Mouse (Mus musculus): ENCODE results near the gene Isy1. TPM values are rescaled to one million over a fixed set of nuclear protein-coding genes. Genes with fewer than 3 reads are reported as not detected.

Gene Isy1
- polyA plus RNA-seq, 1 experiment from 2014 or later = 57.3 TPM

DNA sequence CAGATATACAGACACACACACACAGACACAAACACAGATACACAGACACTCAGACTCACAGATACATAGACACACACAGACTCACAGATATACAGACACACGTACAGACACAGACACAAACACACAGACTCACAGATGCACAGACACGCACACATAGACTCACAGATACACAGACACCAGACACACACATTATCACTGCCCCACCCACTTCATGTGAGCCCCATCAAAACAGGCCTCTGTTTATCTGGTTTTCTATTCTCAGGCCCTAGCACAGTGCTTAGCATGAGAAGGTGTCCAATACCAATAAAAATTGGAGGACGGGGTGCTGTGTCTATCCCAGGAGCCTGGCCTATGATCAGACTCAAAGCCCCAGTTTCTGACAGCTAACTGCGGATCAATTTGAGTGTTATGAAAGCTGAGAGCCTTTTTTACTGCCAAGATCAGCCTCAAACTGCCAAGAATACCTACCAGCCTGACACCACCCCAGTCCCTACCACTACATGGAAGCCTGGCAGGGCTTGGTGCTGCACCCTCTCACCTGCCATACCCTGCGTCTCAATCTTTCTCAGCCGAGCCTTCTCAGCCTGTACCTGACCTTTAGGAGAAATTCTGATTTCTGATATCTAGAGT, 42.2 kb downstream of the Isy1 start:
- Histone ChIP-seq H3K27me3 (no peaks in the 10 kb centered on the region), H3K9ac (no peak overlapping the region), H3K9me3 (replicated peaks) (no peaks in the 10 kb centered on the region), H3K27ac (no peak overlapping the region), H3K4me1 (peaks cover 11% of the 10 kb centered on the region), H3K4me3 (replicated peaks) (no peak overlapping the region), H3K4me2 (no peak overlapping the region), H3K36me3 (peaks cover 21% of the 10 kb centered on the region)
- ATAC-seq (replicated peaks; ENCODE audit: low FRiP score) = peak; percentile 59; the same call in 1 of the 2 replicates
- WGBS = 86% methylated on average over 6 of the region's 6 CpGs

GRCm38 (mm10) chr6:87795385-87796150, 43.0 kb downstream of the Isy1 start:
- H3K4me1 ChIP-seq = peaks cover 16% of the 10 kb centered on the region
- 81% methylated on average over 6 of the region's 6 CpGs for WGBS
- peaks cover 21% of the 10 kb centered on the region for H3K36me3 ChIP-seq
- no peaks in the 10 kb centered on the region for H3K27me3 ChIP-seq
- H3K4me2 ChIP-seq = no peak overlapping the region
- H3K9ac ChIP-seq = no peak overlapping the region
- H3K27ac ChIP-seq = no peak overlapping the region
- H3K9me3 ChIP-seq (replicated peaks) = no peaks in the 10 kb centered on the region
- no peak overlapping the region for H3K4me3 ChIP-seq (replicated peaks)
- no peak for ATAC-seq (replicated peaks; ENCODE audit: low FRiP score)

- Histone ChIP-seq H3K4me2 (no peak overlapping the region), H3K9ac (no peak overlapping the region), H3K27me3 (no peaks in the 10 kb centered on the region), H3K4me3 (replicated peaks) (no peak overlapping the region), H3K27ac (no peak overlapping the region), H3K36me3 (peaks cover 21% of the 10 kb centered on the region), H3K4me1 (peaks cover 32% of the 10 kb centered on the region), H3K9me3 (replicated peaks) (no peaks in the 10 kb centered on the region)
- no peak for ATAC-seq (replicated peaks; ENCODE audit: low FRiP score)
- 93% methylated on average over 10 of the region's 10 CpGs for WGBS
Measured at GRCm38 (mm10) chr6:87793821-87794510, 44.6 kb downstream of the Isy1 start.

DNA sequence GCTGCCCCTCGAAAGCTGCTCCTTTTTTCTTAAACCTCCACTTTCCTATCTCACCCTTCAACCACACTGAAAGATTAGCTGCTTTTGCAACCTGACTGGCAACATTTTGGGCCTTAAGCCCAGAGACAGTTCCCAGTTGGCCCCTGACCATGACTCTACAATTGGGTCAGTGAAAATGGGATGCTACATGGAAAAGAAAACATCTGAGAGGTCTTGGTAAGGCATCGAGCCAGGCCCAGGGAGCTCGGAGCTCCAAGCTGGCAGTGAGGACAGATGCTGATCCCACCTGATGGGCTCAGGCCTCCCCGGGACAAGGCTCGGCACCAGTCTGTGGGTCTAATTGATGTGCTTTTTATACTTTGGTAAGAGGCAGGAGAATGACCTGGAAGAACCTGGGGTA, 46.8 kb downstream of the Isy1 start:
- Histone ChIP-seq H3K4me1 (peaks cover 21% of the 10 kb centered on the region), H3K9me3 (replicated peaks) (no peaks in the 10 kb centered on the region), H3K9ac (no peak overlapping the region), H3K36me3 (peaks cover 21% of the 10 kb centered on the region), H3K4me2 (no peak overlapping the region), H3K27ac (no peak overlapping the region), H3K27me3 (no peaks in the 10 kb centered on the region), H3K4me3 (replicated peaks) (no peak overlapping the region)
- no peak for ATAC-seq (replicated peaks; ENCODE audit: low FRiP score)
- WGBS = 96% methylated on average over 5 of the region's 5 CpGs

DNA sequence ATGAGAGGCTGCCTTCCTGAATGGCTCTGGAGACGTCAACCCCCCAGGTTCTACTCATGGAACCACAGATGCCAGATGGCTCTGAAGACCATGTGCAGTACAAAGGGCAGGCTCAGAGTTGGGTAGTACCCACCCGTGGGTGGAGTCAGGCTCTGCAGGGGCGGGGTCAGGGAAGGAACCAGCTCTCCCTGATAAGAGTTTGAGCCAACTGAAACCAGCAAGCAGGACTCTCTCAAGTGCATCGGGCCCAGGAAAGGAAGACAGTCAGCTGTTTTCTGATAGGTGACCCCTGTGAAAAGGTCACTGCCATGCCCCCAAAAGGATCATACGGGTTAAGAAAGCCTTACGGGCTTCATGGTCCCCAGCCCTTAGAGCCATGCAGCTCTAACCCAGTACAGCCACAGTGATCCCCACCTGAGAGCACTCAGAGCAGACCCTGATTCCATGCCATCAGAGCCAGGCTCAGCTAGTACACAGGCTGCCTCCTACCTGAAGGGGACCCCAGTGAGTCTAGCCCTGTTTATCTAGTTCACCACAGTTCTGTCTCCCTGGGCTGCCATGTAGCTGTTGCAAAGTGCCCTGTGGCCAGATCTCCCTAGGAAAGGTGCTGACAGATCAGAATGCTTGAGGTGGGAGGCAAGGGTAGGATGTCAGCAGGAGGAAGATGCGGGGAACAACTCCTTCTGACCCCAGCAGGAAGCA, 47.7 kb downstream of the Isy1 start:
- WGBS = 68% methylated on average over 7 of the region's 7 CpGs
- Histone ChIP-seq H3K27me3 (no peaks in the 10 kb centered on the region), H3K27ac (no peak overlapping the region), H3K4me1 (peaks cover 21% of the 10 kb centered on the region), H3K4me2 (no peak overlapping the region), H3K4me3 (replicated peaks) (no peak overlapping the region), H3K36me3 (peaks cover 21% of the 10 kb centered on the region), H3K9ac (no peak overlapping the region), H3K9me3 (replicated peaks) (no peaks in the 10 kb centered on the region)
- ATAC-seq (replicated peaks; ENCODE audit: low FRiP score) = no peak; the same call in 1 of the 2 replicates

GRCm38 (mm10) chr6:87789791-87790190, 48.8 kb downstream of the Isy1 start:
- no peak overlapping the region for H3K4me3 ChIP-seq (replicated peaks)
- 67% methylated on average over 6 of the region's 6 CpGs for WGBS
- H3K9ac ChIP-seq = 0 out of 2 replicates have a peak overlapping the region, but pooled peaks have one; percentile 23
- no peaks in the 10 kb centered on the region for H3K27me3 ChIP-seq
- H3K9me3 ChIP-seq (replicated peaks) = no peaks in the 10 kb centered on the region
- no peak overlapping the region for H3K4me2 ChIP-seq
- H3K36me3 ChIP-seq = peaks cover 21% of the 10 kb centered on the region
- peak overlapping the region; percentile 45 for H3K27ac ChIP-seq
- 0 out of 2 replicates have a peak, but pooled peaks have one; percentile 3 for ATAC-seq (replicated peaks; ENCODE audit: low FRiP score)
- H3K4me1 ChIP-seq = peaks cover 21% of the 10 kb centered on the region

- peak; percentile 71 for ATAC-seq (replicated peaks; ENCODE audit: low FRiP score)
- Histone ChIP-seq H3K9me3 (replicated peaks) (no peaks in the 10 kb centered on the region), H3K36me3 (peaks cover 16% of the 10 kb centered on the region), H3K4me2 (no peak overlapping the region), H3K4me1 (peaks cover 21% of the 10 kb centered on the region), H3K27me3 (no peaks in the 10 kb centered on the region), H3K9ac (0 out of 2 replicates have a peak overlapping the region, but pooled peaks have one; percentile 23), H3K27ac (peak overlapping the region; percentile 45), H3K4me3 (replicated peaks) (no peak overlapping the region)
- 33% methylated on average over 5 of the region's 5 CpGs for WGBS
Measured at GRCm38 (mm10) chr6:87788896-87789587, 49.6 kb downstream of the Isy1 start.

DNA sequence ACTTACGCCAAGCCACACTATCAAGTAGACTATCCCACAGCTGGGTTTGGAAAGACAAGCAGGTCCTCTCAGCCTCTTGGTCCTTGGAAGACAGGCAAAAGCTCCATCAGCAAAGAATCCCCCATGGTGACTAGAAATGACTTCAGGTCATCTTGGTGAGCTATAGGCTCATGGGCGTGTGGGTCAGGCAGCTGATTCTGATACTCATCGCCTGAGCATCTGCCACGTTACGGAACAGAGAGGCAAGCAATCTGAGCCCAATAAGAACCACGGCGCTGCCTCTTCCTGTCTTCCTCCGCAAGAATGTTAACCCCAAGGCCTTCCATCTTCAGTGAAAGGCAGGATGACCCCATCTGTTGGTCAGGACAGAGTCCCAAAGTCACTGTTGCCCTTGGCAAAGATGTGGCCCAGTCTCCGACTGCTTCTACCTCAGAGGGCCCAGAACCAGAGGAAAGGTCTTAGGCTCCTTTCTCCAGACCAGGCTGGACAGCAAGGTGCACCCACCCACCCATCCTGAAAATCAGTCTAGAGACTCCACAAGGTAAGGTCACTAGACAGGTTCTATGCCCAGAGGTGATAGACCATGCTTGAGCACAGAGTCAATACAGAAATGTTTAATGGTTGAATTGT, 50.2 kb downstream of the Isy1 start:
- peak overlapping the region; percentile 45; the same call in 1 of the 2 replicates for H3K27ac ChIP-seq
- no peak overlapping the region for H3K4me2 ChIP-seq
- H3K9ac ChIP-seq = no peak overlapping the region
- no peak for ATAC-seq (replicated peaks; ENCODE audit: low FRiP score)
- WGBS = 91% methylated on average over 9 of the region's 9 CpGs
- no peaks in the 10 kb centered on the region for H3K27me3 ChIP-seq
- peaks cover 21% of the 10 kb centered on the region for H3K4me1 ChIP-seq
- no peak overlapping the region for H3K4me3 ChIP-seq (replicated peaks)
- peaks cover 12% of the 10 kb centered on the region for H3K36me3 ChIP-seq
- no peaks in the 10 kb centered on the region for H3K9me3 ChIP-seq (replicated peaks)

GRCm38 (mm10) chr6:87787108-87787890, 51.3 kb downstream of the Isy1 start:
- ATAC-seq (replicated peaks; ENCODE audit: low FRiP score) = no peak
- Histone ChIP-seq H3K9me3 (replicated peaks) (no peaks in the 10 kb centered on the region), H3K27ac (no peak overlapping the region), H3K4me2 (no peak overlapping the region), H3K4me1 (peaks cover 21% of the 10 kb centered on the region), H3K27me3 (no peaks in the 10 kb centered on the region), H3K4me3 (replicated peaks) (no peak overlapping the region), H3K36me3 (peaks cover 6% of the 10 kb centered on the region), H3K9ac (no peak overlapping the region)
- 74% methylated on average over 6 of the region's 6 CpGs for WGBS

- Histone ChIP-seq H3K9me3 (replicated peaks) (no peaks in the 10 kb centered on the region), H3K27ac (no peak overlapping the region), H3K4me1 (peaks cover 21% of the 10 kb centered on the region), H3K4me2 (no peak overlapping the region), H3K4me3 (replicated peaks) (no peak overlapping the region), H3K9ac (no peak overlapping the region), H3K27me3 (no peaks in the 10 kb centered on the region), H3K36me3 (no peaks in the 10 kb centered on the region; the same call in 1 of the 2 replicates)
- 89% methylated on average over 5 of the region's 5 CpGs for WGBS
- ATAC-seq (replicated peaks; ENCODE audit: low FRiP score) = no peak
Measured at GRCm38 (mm10) chr6:87786621-87787020, 52.0 kb downstream of the Isy1 start.
